Mouse (Mus musculus) cortical plate, adult 2 months (tissue): ENCODE measurements around the gene Nfya.

Experiments
- CTCF ChIP-seq: fragments of 200-500 bp; IDR thresholded peaks from 2 replicates; pipeline ENCODE4 v1.5.1; 2011; ENCODE audit warnings: mild to moderate bottlenecking, control low read depth, low read length; ENCODE audit not compliant: insufficient read depth; ENCODE audit errors: extremely low read depth
- POLR2A ChIP-seq: fragments of 200-500 bp; IDR thresholded peaks from 2 replicates; pipeline ENCODE4 v1.6.1; 2011; ENCODE audit warnings: mild to moderate bottlenecking, low read length, control low read depth; ENCODE audit not compliant: insufficient read depth; ENCODE audit errors: extremely low read depth

GRCm38 (mm10) chr17:48411241-48411640, 1.5 kb upstream of the Nfya start:
- TF ChIP-seq CTCF: no peak
- TF ChIP-seq POLR2A: no peak
